Mouse (Mus musculus) E14TG2a.4 (cell line): ENCODE results near the gene Mfsd6l.

Experiments
- H3K27me3 ChIP-seq: 2 replicates; pipeline ENCODE4 v1.6.1; 2014; ENCODE audit warnings: low read length, control low read depth; ENCODE audit not compliant: insufficient read depth
- H3K36me3 ChIP-seq: 2 replicates; pipeline ENCODE4 v1.6.1; 2014; ENCODE audit warnings: low read length, control low read depth; ENCODE audit not compliant: insufficient read depth
- H3K4me1 ChIP-seq: replicated peaks from 2 replicates; pipeline ENCODE4 v1.6.1; 2014; ENCODE audit warnings: low read depth, low read length, control low read depth
- H3K4me3 ChIP-seq: replicated peaks from 2 replicates; pipeline ENCODE4 v1.5.1; 2014; ENCODE audit warnings: mild to moderate bottlenecking, low read length
- H3K9me3 ChIP-seq: 2 replicates; pipeline ENCODE4 v1.6.1; 2014; ENCODE audit warnings: low read length, control low read depth
- CTCF ChIP-seq: conservative IDR thresholded peaks from 2 replicates; pipeline ENCODE4 v1.5.1; 2014; ENCODE audit warnings: low read length
- NANOG ChIP-seq: IDR thresholded peaks from 2 replicates; pipeline ENCODE4 v1.6.1; 2014; ENCODE audit warnings: borderline replicate concordance, low read length, mixed read lengths
- POU5F1 ChIP-seq: IDR thresholded peaks from 2 replicates; pipeline ENCODE4 v1.6.1; 2014; ENCODE audit warnings: low read length, borderline replicate concordance

Gene Mfsd6l

DNA sequence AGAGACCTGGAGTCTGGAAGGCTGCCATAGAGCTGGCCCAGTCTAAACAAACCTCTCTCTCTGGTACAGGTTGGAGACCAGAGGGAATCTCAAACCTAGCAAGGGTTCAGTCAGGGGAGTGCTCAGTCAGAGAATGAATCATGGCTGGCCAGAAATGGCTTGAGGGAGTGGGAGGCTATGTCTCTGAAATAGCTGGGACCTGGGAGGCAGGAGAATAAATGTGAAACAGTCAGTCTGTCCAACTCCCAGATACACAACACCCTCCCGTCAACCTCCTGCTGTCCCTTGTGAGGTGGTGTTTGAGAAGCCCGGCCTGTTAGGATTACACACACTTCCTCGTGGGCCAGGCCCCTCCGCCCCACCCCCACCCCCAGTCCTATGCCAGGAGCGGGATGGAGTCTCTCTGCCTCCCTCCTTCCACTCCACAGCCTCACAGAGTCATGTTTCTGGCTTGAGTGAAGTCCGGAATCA lies 44.6 kb downstream of the Mfsd6l start:
- 0 out of 2 replicates have a peak, but pooled peaks cover 3% of the 10 kb centered on the region for H3K4me1 ChIP-seq
- TF ChIP-seq POU5F1 (no peak), NANOG (no peak), CTCF (no peak)
- peaks cover 12% of the 10 kb centered on the region for H3K9me3 ChIP-seq
- no peaks in the 10 kb centered on the region for H3K36me3 ChIP-seq
- no peak overlapping the region for H3K4me3 ChIP-seq
- H3K27me3 ChIP-seq = peaks cover 20% of the 10 kb centered on the region; the same call in 1 of the 2 replicates

GRCm38 (mm10) chr11:68601486-68601991 lies 45.6 kb downstream of the Mfsd6l start:
- Histone ChIP-seq H3K4me1 (0 out of 2 replicates have a peak, but pooled peaks cover 3% of the 10 kb centered on the region), H3K27me3 (peaks cover 14% of the 10 kb centered on the region; the same call in 1 of the 2 replicates), H3K36me3 (no peaks in the 10 kb centered on the region), H3K9me3 (peaks cover 12% of the 10 kb centered on the region), H3K4me3 (no peak overlapping the region)
- TF ChIP-seq CTCF = no peak
- no peak for TF ChIP-seq POU5F1
- no peak for TF ChIP-seq NANOG

GRCm38 (mm10) chr11:68602200-68602931 lies 46.4 kb downstream of the Mfsd6l start:
- 0 out of 2 replicates have a peak, but pooled peaks cover 3% of the 10 kb centered on the region for H3K4me1 ChIP-seq
- no peak overlapping the region for H3K4me3 ChIP-seq
- H3K36me3 ChIP-seq = no peaks in the 10 kb centered on the region
- H3K9me3 ChIP-seq = peaks cover 12% of the 10 kb centered on the region
- peaks cover 6% of the 10 kb centered on the region; the same call in 1 of the 2 replicates for H3K27me3 ChIP-seq
- no peak for TF ChIP-seq POU5F1
- no peak for TF ChIP-seq CTCF
- TF ChIP-seq NANOG = no peak

DNA sequence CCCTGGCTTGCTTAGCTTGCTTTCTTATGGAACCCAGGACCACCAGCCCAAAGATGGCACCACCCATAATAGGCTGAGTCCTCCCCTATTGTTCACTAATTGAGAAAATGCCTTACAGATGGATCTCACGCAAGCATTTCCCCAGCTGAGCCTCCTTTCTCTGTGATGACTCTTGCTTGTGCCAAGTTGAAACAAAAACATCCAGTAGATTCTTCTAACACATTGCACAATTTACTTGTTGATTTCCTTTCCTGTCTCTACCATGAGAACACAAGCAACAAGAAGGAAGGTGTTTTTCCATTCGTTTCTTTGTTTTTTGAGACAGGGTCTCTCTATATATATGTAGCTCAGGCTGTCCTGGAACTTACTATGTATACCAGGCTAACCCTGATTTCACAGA lies 51.1 kb downstream of the Mfsd6l start:
- Histone ChIP-seq H3K36me3 (no peaks in the 10 kb centered on the region), H3K4me1 (0 out of 2 replicates have a peak, but pooled peaks cover 7% of the 10 kb centered on the region), H3K4me3 (no peak overlapping the region), H3K27me3 (no peaks in the 10 kb centered on the region), H3K9me3 (peaks cover 12% of the 10 kb centered on the region)
- TF ChIP-seq POU5F1 = no peak
